Mouse (Mus musculus): ENCODE measurements around the gene Scgb2b12. TPM values are rescaled to one million over a fixed set of nuclear protein-coding genes. Genes with fewer than 3 reads are reported as not detected.
"Not testable (repeated sequence)": the region's sequence is repeated elsewhere in the genome, so short reads cannot be mapped to it uniquely, and the experiment has no call there.

Gene Scgb2b12
- total RNA-seq (2014; rRNA removed) (not detected in 2 replicates), polyA plus RNA-seq (2015; fragmentation: Nextera tagmentation; extraction: Ambion mirVana) (not detected in 2 replicates)

DNA sequence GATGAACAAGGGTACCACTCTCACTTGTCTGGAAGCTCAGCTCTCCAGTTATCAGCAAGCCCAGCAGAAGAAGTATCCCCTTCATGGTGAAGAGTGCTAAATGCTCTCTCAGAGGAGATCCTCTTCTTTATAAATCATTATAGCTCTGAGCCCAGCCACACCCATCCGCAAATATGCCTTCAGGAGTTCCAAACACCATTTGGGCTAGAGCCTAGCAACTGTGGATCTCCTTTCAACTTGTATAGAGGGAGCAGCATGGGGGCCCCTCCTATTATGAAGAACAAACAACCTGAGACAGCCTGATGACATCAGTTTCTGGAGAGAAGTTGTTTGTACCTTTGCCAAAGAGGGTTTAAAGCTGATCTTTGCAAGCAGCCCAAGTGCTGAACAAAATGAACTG is at the start of gene Scgb2b12:
TSS of gene Scgb2b12 (minus strand) at position 101 of the 400 bp plus-strand sequence.
- not testable (repeated sequence) for H3K9me3 ChIP-seq (ENCODE audit: low read length); H3K4me2 ChIP-seq (ENCODE audit: low read depth, low read length); DNase-seq (ENCODE audit: low spot score); H3K36me3 ChIP-seq (ENCODE audit: insufficient read depth, low read length); H3K4me1 ChIP-seq (ENCODE audit: insufficient read depth, low read length); H3K4me3 ChIP-seq (ENCODE audit: low read length); H3K27ac ChIP-seq; ATAC-seq; H3K9ac ChIP-seq (replicated peaks; ENCODE audit: low read length); H3K27me3 ChIP-seq (ENCODE audit: insufficient read depth, low read length)
- WGBS, result 83% methylated on average over 1 of the region's 1 CpGs

DNA sequence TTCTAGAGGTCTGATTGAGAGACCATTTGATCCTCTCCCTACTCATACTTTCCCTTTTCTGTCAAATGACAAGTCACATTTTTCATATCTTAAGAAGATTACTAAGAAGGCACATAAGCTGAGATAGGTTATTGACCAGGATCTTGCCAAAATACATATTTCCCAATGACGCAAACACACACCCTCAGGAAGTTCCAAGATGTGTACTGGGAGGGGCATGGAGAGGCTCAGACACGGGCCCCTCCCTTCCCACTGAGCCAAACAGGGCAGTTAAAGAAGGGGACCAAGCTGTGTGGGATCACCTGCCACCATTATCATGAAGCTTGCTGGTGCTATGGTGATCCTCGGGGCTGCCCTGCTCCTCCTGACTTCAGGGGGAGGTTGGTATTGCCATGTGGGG is 6.8 kb upstream of the Scgb2b12 start, which contains the start of gene Scgb1b12:
TSS of gene Scgb1b12 (plus strand) at position 301 of the 400 bp plus-strand sequence.
- H3K4me2 ChIP-seq (ENCODE audit: low read depth, low read length); H3K9ac ChIP-seq (replicated peaks; ENCODE audit: low read length); H3K27me3 ChIP-seq (ENCODE audit: insufficient read depth, low read length); H3K36me3 ChIP-seq (ENCODE audit: insufficient read depth, low read length); H3K9me3 ChIP-seq (ENCODE audit: low read length); DNase-seq (ENCODE audit: low spot score); H3K4me3 ChIP-seq (ENCODE audit: low read length); ATAC-seq; H3K4me1 ChIP-seq (ENCODE audit: insufficient read depth, low read length); H3K27ac ChIP-seq: not testable (repeated sequence)
- WGBS, result 77% methylated on average over 3 of the region's 3 CpGs

Other genes with a start within 250 kb of the Scgb2b12 start
- gene Scgb1b10, start 226.4 kb downstream of the Scgb2b12 start, total RNA-seq (2014; rRNA removed), result not detected in 2 replicates
- gene Scgb1b10, start 226.4 kb downstream of the Scgb2b12 start, polyA plus RNA-seq (2015; fragmentation: Nextera tagmentation; extraction: Ambion mirVana), result not detected in 2 replicates
- gene Scgb2b11, start 116.1 kb downstream of the Scgb2b12 start, total RNA-seq (2014; rRNA removed), result not detected in 2 replicates
- gene Scgb2b11, start 116.1 kb downstream of the Scgb2b12 start, polyA plus RNA-seq (2015; fragmentation: Nextera tagmentation; extraction: Ambion mirVana), result not detected in 2 replicates
- not detected in 2 replicates for gene Scgb1b11, start 104.4 kb downstream of the Scgb2b12 start, total RNA-seq (2014; rRNA removed)
- not detected in 2 replicates for gene Scgb1b11, start 104.4 kb downstream of the Scgb2b12 start, polyA plus RNA-seq (2015; fragmentation: Nextera tagmentation; extraction: Ambion mirVana)
- gene Scgb1b12, start 6.9 kb upstream of the Scgb2b12 start, total RNA-seq (2014; rRNA removed), result not detected in 2 replicates
- not detected in 2 replicates for gene Scgb1b12, start 6.9 kb upstream of the Scgb2b12 start, polyA plus RNA-seq (2015; fragmentation: Nextera tagmentation; extraction: Ambion mirVana)
- not detected in 2 replicates for gene Scgb1b29, start 114.3 kb upstream of the Scgb2b12 start, total RNA-seq (2014; rRNA removed)
- not detected in 2 replicates for gene Scgb1b29, start 114.3 kb upstream of the Scgb2b12 start, polyA plus RNA-seq (2015; fragmentation: Nextera tagmentation; extraction: Ambion mirVana)

All from hindbrain, postnatal 0 days (tissue).